Mouse (Mus musculus): ENCODE data around the gene Alpk3. TPM values are rescaled to one million over a fixed set of nuclear protein-coding genes. Genes with fewer than 3 reads are reported as not detected.

Alpk3 gene
- total RNA-seq, 1 experiment: 3.3 TPM

DNA sequence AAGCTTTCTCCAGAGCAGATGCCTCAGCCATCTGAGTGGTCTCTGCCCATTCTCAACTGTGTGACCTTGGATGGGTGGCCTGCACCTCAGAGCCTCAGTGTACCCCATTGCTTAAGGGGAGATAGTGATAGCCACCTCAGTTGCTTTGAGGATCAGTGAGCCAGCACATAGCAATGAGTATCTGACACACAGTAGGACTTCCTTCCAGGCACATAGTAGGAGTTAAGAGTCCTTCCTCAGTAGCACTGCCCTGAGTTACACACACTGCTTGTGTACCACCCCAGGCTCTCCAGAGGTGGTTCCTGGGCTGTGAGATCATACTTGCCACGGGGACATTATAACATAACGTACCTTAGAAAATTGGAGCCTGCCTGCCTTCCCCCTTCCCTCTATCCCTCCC lies 76.5 kb downstream of the Alpk3 start:
- in situ Hi-C loops (cut with MboI; ENCODE audit: low sequenced_read_pairs in 2 of 2, unreplicated experiment in 2 of 2): no loop called here
- H3K4me3 ChIP-seq (ENCODE audit: insufficient read depth in 1 of 2, low read depth in 1 of 2, low read length in 2 of 2, poor library complexity in 1 of 2, severe bottlenecking in 1 of 2): no peak overlapping the region
- no peak overlapping the region for H3K9ac ChIP-seq (ENCODE audit: insufficient read depth, low read depth, low read length, poor library complexity, severe bottlenecking)
- TF ChIP-seq CHD2 (IDR thresholded peaks at IDR 0.05; ENCODE audit: low read depth, low read length): no peak
- no peak for TF ChIP-seq ZNF384 (IDR thresholded peaks at IDR 0.05; ENCODE audit: low read depth, low read length)
- TF ChIP-seq MAFK (IDR thresholded peaks at IDR 0.05; ENCODE audit: insufficient read depth, low read depth, low read length): no peak
- TF ChIP-seq ZC3H11A (IDR thresholded peaks at IDR 0.05; ENCODE audit: borderline replicate concordance, low read depth, low read length): no peak
- no peak for TF ChIP-seq HCFC1 (IDR thresholded peaks at IDR 0.05; ENCODE audit: borderline replicate concordance, insufficient read depth, low read length)
- no peaks in the 10 kb centered on the region for H3K9me3 ChIP-seq (ENCODE audit: control insufficient read depth, insufficient read depth, low read depth, low read length)
- peaks cover 2 to 6% of the 10 kb centered on the region in 2 experiments; a peak in 1 of 4 replicates for H3K4me1 ChIP-seq (ENCODE audit: control insufficient read depth in 2 of 2, insufficient read depth in 2 of 2, low read length in 2 of 2, poor library complexity in 1 of 2)
- DNase-seq (ENCODE audit: low read depth, low spot score): no peak
- no peaks in the 10 kb centered on the region for H3K36me3 ChIP-seq (ENCODE audit: control insufficient read depth, insufficient read depth, low read length, poor library complexity, severe bottlenecking)
- no peak overlapping the region for H3K27ac ChIP-seq (ENCODE audit: insufficient read depth, low read depth, low read length, poor library complexity, severe bottlenecking)

DNA sequence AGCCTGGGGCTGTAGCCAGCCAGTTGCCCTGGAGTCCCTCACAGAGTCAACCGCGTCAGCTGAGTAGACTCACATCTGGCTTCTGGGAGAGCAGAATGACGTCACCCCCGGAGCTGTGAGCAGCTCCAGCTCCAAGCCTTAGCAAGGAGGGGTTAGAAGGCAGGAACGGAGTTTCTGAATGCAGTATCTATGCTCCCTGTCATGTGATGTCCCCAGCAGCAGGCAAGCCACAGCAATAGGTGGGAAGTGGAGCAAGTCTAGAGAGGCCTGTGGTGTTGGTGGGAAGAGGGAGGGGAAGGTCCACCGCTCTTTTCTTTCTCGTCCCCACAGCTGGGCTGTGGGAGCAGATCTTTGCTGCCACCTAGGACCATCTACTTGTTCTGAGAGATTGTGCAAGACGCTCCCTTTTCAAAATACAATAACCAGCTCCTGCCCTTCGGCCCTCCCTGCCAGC lies 77.2 kb downstream of the Alpk3 start:
- H3K9ac ChIP-seq (ENCODE audit: insufficient read depth, low read depth, low read length, poor library complexity, severe bottlenecking): no peak overlapping the region
- no peaks in the 10 kb centered on the region for H3K9me3 ChIP-seq (ENCODE audit: control insufficient read depth, insufficient read depth, low read depth, low read length)
- no peaks in the 10 kb centered on the region for H3K36me3 ChIP-seq (ENCODE audit: control insufficient read depth, insufficient read depth, low read length, poor library complexity, severe bottlenecking)
- TF ChIP-seq MAFK (IDR thresholded peaks at IDR 0.05; ENCODE audit: insufficient read depth, low read depth, low read length) (no peak), HCFC1 (IDR thresholded peaks at IDR 0.05; ENCODE audit: borderline replicate concordance, insufficient read depth, low read length) (no peak), ZNF384 (IDR thresholded peaks at IDR 0.05; ENCODE audit: low read depth, low read length) (no peak), ZC3H11A (IDR thresholded peaks at IDR 0.05; ENCODE audit: borderline replicate concordance, low read depth, low read length) (no peak), CHD2 (IDR thresholded peaks at IDR 0.05; ENCODE audit: low read depth, low read length) (no peak)
- in situ Hi-C loops (cut with MboI; ENCODE audit: low sequenced_read_pairs in 2 of 2, unreplicated experiment in 2 of 2): no loop called here
- no peak for DNase-seq (ENCODE audit: low read depth, low spot score)
- no peak overlapping the region for H3K27ac ChIP-seq (ENCODE audit: insufficient read depth, low read depth, low read length, poor library complexity, severe bottlenecking)
- H3K4me1 ChIP-seq (ENCODE audit: control insufficient read depth in 2 of 2, insufficient read depth in 2 of 2, low read length in 2 of 2, poor library complexity in 1 of 2): peaks cover 2 to 6% of the 10 kb centered on the region in 2 experiments; a peak in 1 of 4 replicates
- H3K4me3 ChIP-seq (ENCODE audit: insufficient read depth in 1 of 2, low read depth in 1 of 2, low read length in 2 of 2, poor library complexity in 1 of 2, severe bottlenecking in 1 of 2): no peak overlapping the region

DNA sequence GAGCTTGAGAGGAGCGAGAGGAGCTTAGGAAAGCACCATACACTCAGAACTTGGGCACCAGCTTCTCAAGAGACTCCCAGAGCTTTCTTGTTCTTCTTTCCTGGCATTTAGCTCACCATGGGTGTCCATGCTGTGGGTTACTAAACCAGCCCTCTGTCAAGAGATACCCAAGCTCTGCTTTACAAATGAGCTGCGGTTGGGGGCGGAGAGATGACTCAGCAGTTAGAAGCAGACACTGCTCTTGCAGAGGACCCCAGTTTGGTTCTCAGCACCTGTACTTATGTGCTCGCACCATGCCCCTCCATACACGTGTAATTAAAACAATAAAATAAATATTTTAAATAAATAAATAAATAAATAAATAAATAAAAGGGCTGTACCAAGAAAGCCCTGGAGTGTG lies 79.9 kb downstream of the Alpk3 start:
- DNase-seq (ENCODE audit: low read depth, low spot score): no peak
- Histone ChIP-seq H3K27ac (ENCODE audit: insufficient read depth, low read depth, low read length, poor library complexity, severe bottlenecking) (peak overlapping the region; percentile 50; the same call in 1 of the 2 replicates), H3K9me3 (ENCODE audit: control insufficient read depth, insufficient read depth, low read depth, low read length) (no peaks in the 10 kb centered on the region), H3K9ac (ENCODE audit: insufficient read depth, low read depth, low read length, poor library complexity, severe bottlenecking) (peak overlapping the region; percentile 62; the same call in 1 of the 2 replicates), H3K36me3 (ENCODE audit: control insufficient read depth, insufficient read depth, low read length, poor library complexity, severe bottlenecking) (no peaks in the 10 kb centered on the region), H3K4me3 (ENCODE audit: insufficient read depth in 1 of 2, low read depth in 1 of 2, low read length in 2 of 2, poor library complexity in 1 of 2, severe bottlenecking in 1 of 2) (peak overlapping the region; percentile 26 to 56; a peak in 3 of 4 replicates), H3K4me1 (ENCODE audit: control insufficient read depth in 2 of 2, insufficient read depth in 2 of 2, low read length in 2 of 2, poor library complexity in 1 of 2) (peaks cover 10 to 12% of the 10 kb centered on the region in 2 experiments)
- in situ Hi-C loops (cut with MboI; ENCODE audit: low sequenced_read_pairs in 2 of 2, unreplicated experiment in 2 of 2): no loop called here
- no peak for TF ChIP-seq ZNF384 (IDR thresholded peaks at IDR 0.05; ENCODE audit: low read depth, low read length)
- TF ChIP-seq MAFK (IDR thresholded peaks at IDR 0.05; ENCODE audit: insufficient read depth, low read depth, low read length): peak; percentile 90

GRCm38 (mm10) chr7:81139100-81139499 lies 81.7 kb downstream of the Alpk3 start:
- no peaks in the 10 kb centered on the region for H3K9me3 ChIP-seq (ENCODE audit: control insufficient read depth, insufficient read depth, low read depth, low read length)
- in situ Hi-C loops (cut with MboI; ENCODE audit: low sequenced_read_pairs in 2 of 2, unreplicated experiment in 2 of 2): no loop called here
- TF ChIP-seq MAFK (IDR thresholded peaks at IDR 0.05; ENCODE audit: insufficient read depth, low read depth, low read length) (no peak), CHD2 (IDR thresholded peaks at IDR 0.05; ENCODE audit: low read depth, low read length) (no peak), HCFC1 (IDR thresholded peaks at IDR 0.05; ENCODE audit: borderline replicate concordance, insufficient read depth, low read length) (no peak), ZNF384 (IDR thresholded peaks at IDR 0.05; ENCODE audit: low read depth, low read length) (no peak), ZC3H11A (IDR thresholded peaks at IDR 0.05; ENCODE audit: borderline replicate concordance, low read depth, low read length) (no peak)
- no peak overlapping the region for H3K27ac ChIP-seq (ENCODE audit: insufficient read depth, low read depth, low read length, poor library complexity, severe bottlenecking)
- no peak overlapping the region for H3K4me3 ChIP-seq (ENCODE audit: insufficient read depth in 1 of 2, low read depth in 1 of 2, low read length in 2 of 2, poor library complexity in 1 of 2, severe bottlenecking in 1 of 2)
- no peak overlapping the region for H3K9ac ChIP-seq (ENCODE audit: insufficient read depth, low read depth, low read length, poor library complexity, severe bottlenecking)
- no peaks in the 10 kb centered on the region; the same call in 1 of the 2 replicates for H3K36me3 ChIP-seq (ENCODE audit: control insufficient read depth, insufficient read depth, low read length, poor library complexity, severe bottlenecking)
- peaks cover 10 to 12% of the 10 kb centered on the region in 2 experiments for H3K4me1 ChIP-seq (ENCODE audit: control insufficient read depth in 2 of 2, insufficient read depth in 2 of 2, low read length in 2 of 2, poor library complexity in 1 of 2)
- DNase-seq (ENCODE audit: low read depth, low spot score): no peak

All from ES-E14 (cell line).